Mouse (Mus musculus): ENCODE data around the gene Tbc1d10c. TPM values are rescaled to one million over a fixed set of nuclear protein-coding genes. Genes with fewer than 3 reads are reported as not detected.
A peak's percentile ranks its signal among the peaks of the same experiment; 100 is the strongest.

Tbc1d10c gene
- polyA plus RNA-seq, 2 experiments from 2014 or later = 594 to 924 TPM

DNA sequence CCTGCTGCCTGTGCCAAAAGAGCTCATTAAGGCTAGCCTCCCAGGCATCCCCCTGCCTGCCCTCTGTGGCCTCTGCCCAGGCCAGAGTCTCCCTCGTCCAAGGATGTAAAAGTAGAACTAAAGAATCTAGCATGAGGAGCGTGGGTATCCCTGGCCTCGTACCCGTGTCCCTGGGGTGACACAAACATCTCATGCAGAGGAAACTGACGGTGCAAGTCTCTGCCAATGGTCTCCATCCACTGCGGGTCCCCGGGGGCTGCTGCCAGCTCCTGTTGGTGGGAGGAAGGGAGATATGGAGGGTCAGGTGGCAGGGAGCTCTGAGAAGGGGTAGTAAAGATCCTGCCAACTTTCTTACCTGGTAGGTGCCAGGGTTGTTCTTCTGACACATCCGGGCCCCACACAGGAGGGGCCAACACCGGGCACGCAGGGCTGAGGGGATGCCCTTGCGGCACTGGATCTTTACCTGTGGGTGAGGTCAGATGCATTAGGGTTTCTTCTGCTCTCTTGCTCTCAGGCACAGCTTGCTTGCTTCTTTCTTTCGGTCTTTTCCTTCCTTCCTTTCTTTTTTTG lies 1.9 kb downstream of the Tbc1d10c start:
- ATAC-seq = no peak

DNA sequence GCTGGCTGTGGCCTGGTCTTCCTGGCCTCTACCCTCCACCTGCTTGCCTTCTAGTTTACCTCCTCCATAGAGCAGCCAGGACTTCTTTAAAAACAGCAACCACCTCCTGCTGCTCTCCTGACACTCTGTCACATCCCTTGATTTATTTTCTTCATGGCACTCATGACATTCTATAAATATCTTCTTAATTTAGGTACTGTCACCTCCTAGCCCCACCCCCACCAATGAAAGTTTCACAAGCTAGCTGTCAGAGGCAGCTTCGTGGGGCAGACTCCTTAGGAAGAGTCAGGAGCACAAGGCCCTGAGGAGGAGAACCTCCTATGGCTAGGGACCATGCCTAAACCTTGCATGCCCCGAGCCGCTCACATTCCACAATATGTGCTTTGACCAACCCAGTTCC lies 3.8 kb downstream of the Tbc1d10c start:
- no peak for ATAC-seq

- peak; percentile 73 for ATAC-seq
Observed at GRCm38 (mm10) chr19:4184976-4185975, 5.8 kb downstream of the Tbc1d10c start.

- ATAC-seq = no peak
Observed at GRCm38 (mm10) chr19:4183689-4184088, 7.4 kb downstream of the Tbc1d10c start.

- peak; percentile 39 for ATAC-seq
Observed at GRCm38 (mm10) chr19:4181892-4182291, 9.2 kb downstream of the Tbc1d10c start.

GRCm38 (mm10) chr19:4180411-4180810 lies 10.7 kb downstream of the Tbc1d10c start:
- ATAC-seq = no peak

- ATAC-seq = no peak
Observed at GRCm38 (mm10) chr19:4175368-4175947, 15.6 kb downstream of the Tbc1d10c start, which contains the start of gene Carns1. TSS of gene Carns1 (minus strand) at chr19:4175479.

- no peak for ATAC-seq
Observed at GRCm38 (mm10) chr19:4172925-4173324, 18.2 kb downstream of the Tbc1d10c start.

DNA sequence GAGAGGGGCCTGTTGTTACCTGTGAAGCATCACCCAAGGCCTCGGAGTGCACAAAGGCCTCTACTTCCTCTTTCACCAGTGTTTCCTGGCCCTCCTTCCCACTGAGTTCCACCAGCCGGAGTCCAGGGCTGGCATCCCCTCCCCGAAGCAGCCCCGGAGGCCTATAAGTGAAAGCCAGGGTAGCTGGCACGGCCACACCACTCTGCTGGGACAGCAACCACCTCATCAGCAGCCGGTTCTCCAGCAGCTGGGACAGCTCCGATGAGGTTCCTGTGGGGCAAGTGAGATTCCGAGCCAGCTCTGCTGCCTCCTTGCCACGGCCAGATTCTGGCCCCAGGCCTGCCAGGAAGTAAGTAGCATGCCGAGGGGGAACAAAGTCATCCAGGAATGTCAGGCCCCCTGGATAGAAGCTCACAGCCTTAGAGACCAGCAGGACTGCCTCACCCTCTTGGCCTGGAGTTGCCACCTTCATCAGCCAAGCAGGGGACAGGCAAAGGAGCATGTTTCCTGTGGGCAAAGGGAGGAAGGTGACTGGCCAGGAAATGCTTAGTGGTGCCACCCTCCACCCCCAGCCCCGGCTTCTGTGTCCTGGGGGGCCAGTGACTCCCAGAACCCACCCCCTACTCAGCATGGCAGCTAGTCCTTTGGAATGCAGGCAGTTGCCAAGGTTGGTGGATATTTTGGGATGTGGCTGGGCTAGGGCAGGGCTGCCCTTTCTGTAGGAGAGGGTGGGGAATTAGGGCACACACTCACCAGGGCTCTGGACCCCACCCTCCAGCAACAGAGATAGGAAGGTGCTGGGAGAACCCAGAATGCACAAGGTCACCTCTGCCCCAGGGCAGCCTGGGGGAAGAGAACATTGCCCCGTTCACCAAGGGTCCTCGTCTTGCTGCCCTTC lies 19.4 kb downstream of the Tbc1d10c start:
- ATAC-seq = no peak

DNA sequence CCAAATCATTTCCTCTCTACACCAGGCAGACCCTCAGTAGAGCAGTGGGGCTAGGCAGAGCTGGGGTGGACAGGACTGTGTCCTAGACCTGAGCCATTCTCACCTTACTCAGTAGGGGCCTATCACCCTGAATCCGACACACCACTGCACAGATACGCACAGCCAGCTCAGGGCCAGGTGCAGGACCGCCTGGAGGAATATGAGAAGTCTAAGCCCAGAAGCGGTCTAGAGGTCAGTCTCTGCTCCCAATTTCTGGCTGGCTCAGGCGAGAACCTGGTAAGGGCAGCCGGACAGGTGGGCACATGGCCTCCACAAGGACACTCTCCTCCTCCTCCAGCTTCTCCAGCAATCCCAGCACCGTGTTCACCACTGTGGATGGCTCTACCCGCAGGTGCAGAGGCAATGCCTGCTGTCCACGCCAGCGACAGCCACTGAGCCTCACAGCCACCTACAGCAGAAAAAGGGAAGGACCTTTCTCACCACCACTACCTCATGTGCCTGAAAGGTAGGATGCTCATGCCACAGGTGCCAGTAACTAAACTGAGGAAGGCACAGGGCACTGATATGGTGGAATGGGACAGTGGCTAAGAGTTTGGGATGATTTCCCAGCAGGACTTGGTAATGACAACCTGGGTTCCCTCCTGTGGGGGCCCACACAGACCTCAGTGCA lies 20.2 kb downstream of the Tbc1d10c start:
- no peak for ATAC-seq

DNA sequence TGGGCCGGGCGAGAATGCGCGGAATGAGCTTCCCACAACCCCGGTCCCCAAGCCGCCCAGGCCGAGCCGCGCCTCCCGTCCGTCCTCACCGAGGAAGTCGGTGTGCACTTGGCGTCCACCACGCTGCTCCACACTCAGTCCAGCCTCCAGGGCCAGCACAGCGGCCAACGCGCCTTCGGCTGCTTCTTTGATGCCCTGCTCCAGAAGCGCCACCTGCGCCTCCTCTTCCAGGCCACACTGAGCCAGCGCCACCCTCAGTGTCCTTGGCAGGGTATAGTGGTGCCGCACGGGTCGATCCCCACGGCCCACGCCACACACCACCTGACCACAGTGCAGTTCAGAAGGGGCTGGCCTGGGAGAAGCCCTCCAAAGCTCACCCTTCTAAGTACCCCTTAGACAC lies 21.3 kb downstream of the Tbc1d10c start:
- ATAC-seq = peak; percentile 15

DNA sequence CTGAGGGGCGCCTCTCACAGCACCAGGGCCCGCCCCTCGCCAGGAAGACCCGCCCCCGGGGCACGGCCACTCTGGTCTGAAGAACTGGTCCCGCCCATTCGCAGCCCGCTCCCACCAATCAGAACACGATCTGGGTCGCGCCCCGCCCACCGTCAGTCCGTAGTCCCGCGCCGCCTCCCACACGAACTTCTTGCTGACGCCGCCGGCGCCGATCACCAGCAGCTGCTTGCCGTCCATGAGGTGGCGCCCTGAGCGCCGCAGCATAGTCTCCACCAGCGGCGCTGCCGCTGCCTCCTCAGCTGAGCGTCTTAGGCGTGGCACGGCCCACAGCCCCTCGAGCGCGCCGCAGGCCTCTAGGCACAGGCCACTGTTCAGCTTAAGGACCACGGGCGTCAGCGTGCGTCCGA lies 21.7 kb downstream of the Tbc1d10c start:
- peak; percentile 96 for ATAC-seq

- ATAC-seq = no peak
Observed at GRCm38 (mm10) chr19:4166678-4167476, 24.2 kb downstream of the Tbc1d10c start.

- ATAC-seq = no peak
Observed at GRCm38 (mm10) chr19:4164721-4165120, 26.4 kb downstream of the Tbc1d10c start.

- ATAC-seq = no peak
Observed at GRCm38 (mm10) chr19:4164100-4164499, 27.0 kb downstream of the Tbc1d10c start.

- no peak for ATAC-seq
Observed at GRCm38 (mm10) chr19:4163543-4163887, 27.6 kb downstream of the Tbc1d10c start.

DNA sequence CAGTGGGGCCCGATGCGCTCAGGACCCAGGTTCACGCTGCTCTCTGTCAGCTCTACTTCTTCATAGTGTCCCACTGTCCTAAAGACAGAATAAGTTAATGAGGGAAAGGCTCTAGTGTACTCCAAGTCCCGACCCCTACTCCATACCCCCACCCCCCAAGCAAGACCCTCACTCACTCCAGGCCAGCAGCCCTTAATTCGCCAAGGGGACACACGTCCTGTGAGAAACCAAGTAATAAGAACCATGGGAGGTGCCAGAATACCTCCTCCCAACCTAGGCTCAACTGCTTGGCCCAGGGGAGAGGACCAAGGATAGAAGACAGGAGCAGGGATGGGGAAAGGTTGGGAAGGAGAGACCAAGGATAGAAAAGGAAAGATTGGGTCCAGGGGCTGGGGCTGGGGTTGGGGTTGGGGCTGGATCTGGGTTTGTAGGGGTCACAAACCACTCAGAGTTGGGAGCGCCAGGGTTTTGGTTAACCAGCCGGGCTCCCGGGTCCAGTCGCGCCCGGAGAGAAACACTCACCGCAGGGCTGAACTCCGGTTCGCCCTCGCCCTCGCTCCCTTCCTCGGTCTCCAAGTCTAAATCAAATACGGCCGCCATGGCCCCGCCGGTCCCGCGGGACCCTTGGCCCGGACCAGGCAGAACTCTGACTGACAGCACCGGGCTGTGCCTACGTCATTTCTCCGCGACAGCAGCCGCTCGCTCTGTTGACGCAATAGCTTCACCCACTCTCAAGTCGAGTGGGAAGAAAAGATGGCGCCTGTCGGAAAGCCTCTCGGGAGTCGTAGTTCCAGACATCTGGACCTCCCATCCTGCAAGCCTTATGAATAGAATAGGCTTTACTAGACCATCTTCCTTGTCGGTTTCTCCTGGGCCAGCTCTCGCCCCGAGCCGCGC lies 28.2 kb downstream of the Tbc1d10c start, which contains the start of gene Rps6kb2:
Gene Rps6kb2, minus strand, starts transcription at position 709 of the 897 bp plus-strand sequence.
- peak; percentile 98 for ATAC-seq

DNA sequence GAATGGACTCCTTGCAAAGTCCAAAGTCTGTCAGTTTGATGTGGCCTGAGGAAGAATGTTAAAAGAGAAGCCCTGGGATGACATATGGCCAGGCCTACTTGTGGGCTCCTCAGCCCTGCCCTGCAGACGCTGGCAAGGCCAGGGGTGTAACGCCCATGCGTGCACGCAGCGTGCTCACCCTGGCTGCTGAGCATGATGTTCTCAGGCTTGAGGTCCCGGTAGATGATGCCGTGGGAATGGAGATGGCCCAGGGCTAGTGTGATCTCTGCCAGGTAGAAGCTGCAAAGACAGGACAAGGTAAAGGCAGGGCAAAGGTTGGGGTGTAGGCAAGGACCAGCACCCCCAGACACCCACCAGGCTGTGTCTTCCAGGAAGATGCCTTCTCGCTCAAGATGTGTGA lies 32.0 kb downstream of the Tbc1d10c start:
- no peak for ATAC-seq

DNA sequence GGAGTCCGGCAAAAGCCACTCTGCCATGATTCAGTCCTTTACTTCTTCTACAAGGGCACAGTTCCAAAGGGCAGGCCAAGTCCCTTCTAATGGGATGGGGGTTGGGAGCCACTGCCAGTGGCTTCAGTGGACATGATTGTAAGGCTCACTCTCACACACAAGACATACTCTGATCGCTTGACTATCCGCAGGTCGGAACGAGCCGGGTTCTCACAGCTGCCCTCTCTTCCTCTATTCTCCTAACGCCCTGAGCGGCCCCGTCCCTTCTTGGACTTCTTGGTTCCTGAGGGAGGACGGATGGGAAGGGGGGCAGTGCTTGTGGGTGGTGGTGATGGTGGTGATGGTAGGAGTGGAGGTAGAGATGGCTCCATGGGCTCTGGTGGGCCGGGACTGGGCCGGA lies 34.3 kb downstream of the Tbc1d10c start:
- no peak for ATAC-seq

DNA sequence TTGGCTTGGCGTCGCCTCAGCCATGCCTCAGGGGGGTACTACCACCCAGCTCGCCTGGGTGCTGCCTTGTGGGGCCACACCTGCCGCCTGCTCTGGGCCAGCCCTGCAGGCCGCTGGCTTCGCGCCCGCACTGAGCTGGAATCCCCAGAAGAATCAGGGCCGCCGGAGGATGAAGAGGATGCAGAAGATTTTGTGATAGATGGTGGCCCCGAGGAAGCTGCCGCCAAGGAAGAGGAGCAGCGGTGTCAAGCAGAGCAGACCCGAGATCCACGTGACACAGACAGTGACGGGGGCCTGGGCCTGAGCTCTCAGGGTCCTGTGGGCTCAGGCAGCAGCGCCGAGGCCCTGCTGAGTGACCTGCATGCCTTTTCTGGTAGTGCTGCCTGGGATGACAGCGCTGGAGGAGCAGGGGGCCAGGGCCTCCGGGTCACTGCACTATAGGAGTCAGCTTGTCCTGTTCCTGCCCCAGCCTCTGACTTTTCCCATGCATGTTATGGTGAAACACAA lies 35.0 kb downstream of the Tbc1d10c start:
- no peak for ATAC-seq
